21 mouse cellular contexts compared by ENCODE assay signal in genomic region chr8:65089781-65090180, GRCm38 (mm10). TPM values are rescaled to one million over a fixed set of nuclear protein-coding genes. Genes with fewer than 3 reads are reported as not detected.
"Had no signal": no experiment of that assay in that cellular context is flagged by ENCODE, and none has a peak within 500 bp of the region (broad histone marks: within the 10 kb centered on the region; RNA-seq: fewer than 3 reads in every experiment).

No protein-coding gene starts in this region.

- H3K9ac ChIP-seq: limb, embryonic 15.5 days; liver, embryonic 12.5 days; lung, embryonic 14.5 days; midbrain, embryonic 12.5 days had no signal

- H3K36me3 ChIP-seq: limb, embryonic 15.5 days; liver, embryonic 12.5 days; midbrain, embryonic 12.5 days had no signal

- H3K27me3 ChIP-seq: limb, embryonic 15.5 days; liver, embryonic 12.5 days; megakaryocyte, embryonic 14.5 days; midbrain, embryonic 12.5 days had no signal

- ATAC-seq: inflammation-experienced regulatory T-cells, adult 6 months; intestine, postnatal 0 days; liver, embryonic 12.5 days; midbrain, embryonic 16.5 days had no signal

- DNase-seq: kidney, adult 9 months; layer of hippocampus, adult 9-11 months; layer of hippocampus, postnatal 36 days; lung, embryonic 14.5 days; lung, postnatal 10 days; right cerebral cortex, adult 18-20 months; right cerebral cortex, postnatal 25 days; thymus, adult 18-20 months; thymus, postnatal 14 days had no signal

- H3K27ac ChIP-seq: limb, embryonic 15.5 days; liver, embryonic 12.5 days; macrophage; midbrain, embryonic 12.5 days; stomach, postnatal 0 days had no signal

- H3K4me3 ChIP-seq: limb, embryonic 15.5 days; liver, embryonic 12.5 days; megakaryocyte, embryonic 14.5 days; midbrain, embryonic 12.5 days had no signal

- H3K4me2 ChIP-seq: limb, embryonic 15.5 days; liver, embryonic 12.5 days; lung, embryonic 14.5 days; midbrain, embryonic 12.5 days had no signal

- H3K4me1 ChIP-seq: liver, embryonic 12.5 days; megakaryocyte, embryonic 14.5 days; midbrain, embryonic 12.5 days had no signal

- H3K9me3 ChIP-seq: limb, embryonic 15.5 days; liver, embryonic 12.5 days; midbrain, embryonic 12.5 days had no signal

RNA-seq across cellular contexts. Expression of gene Gm10663, which starts 14.9 kb away (rescaled TPM):
- polyA plus RNA-seq: inflammation-experienced regulatory T-cells, adult 6 months; intestine, postnatal 0 days; limb, embryonic 11.5 days; limb, embryonic 15.5 days; liver, embryonic 12.5 days; liver, embryonic 16.5 days; lung, embryonic 14.5 days; macrophage; midbrain, embryonic 12.5 days; midbrain, embryonic 16.5 days; small intestine, adult 2 months; stomach, postnatal 0 days had no signal

RNA-seq across cellular contexts. Expression of gene BC030870, which starts 39.6 kb away (rescaled TPM):
- polyA plus RNA-seq: inflammation-experienced regulatory T-cells, adult 6 months; limb, embryonic 11.5 days; limb, embryonic 15.5 days; liver, embryonic 12.5 days; macrophage; midbrain, embryonic 12.5 days; midbrain, embryonic 16.5 days had no signal

RNA-seq across cellular contexts. Expression of gene Apela, which starts 52.6 kb away (rescaled TPM):
- polyA plus RNA-seq: inflammation-experienced regulatory T-cells, adult 6 months; macrophage; small intestine, adult 2 months had no signal
